Mouse (Mus musculus): ENCODE results near the gene Krt87. TPM values are rescaled to one million over a fixed set of nuclear protein-coding genes. Genes with fewer than 3 reads are reported as not detected.

The Krt87 gene
- polyA plus RNA-seq (2012; rRNA removed) = 0.09 TPM in 1 of 2 replicates, not detected in the other

DNA sequence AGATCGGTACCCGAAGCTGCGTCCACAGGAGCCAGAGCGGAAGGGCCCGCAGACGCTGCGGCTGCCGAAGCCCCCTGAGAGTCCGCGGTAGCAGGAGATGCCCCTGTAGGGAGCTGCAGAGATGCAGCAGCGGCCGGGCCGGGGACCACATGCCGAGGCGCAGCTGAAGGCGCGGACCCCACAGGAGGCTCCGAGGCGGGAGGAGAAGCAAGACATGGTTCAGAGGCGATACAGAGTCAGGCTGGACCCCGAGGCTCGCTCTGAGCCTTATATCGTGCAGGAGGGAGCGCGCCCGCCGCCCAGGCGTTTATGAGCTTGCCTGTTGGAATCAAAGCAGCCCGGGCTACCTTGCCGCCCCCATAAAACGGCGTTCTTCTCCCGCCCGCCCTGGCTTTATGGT, at the start of gene Krt87:
Gene Krt87 (minus strand): TSS at position 250 of the 400 bp plus-strand sequence.
- H3K4me3 ChIP-seq (ENCODE audit: insufficient read depth, low read length) = no peak within 1 kb of the TSS
- TF ChIP-seq POLR2A (IDR thresholded peaks at IDR 0.05; ENCODE audit: extremely low read depth, insufficient read depth, low read length) (no peak), CTCF (IDR thresholded peaks at IDR 0.05; ENCODE audit: extremely low read depth, insufficient read depth, low read length) (no peak)
- no peak within 1 kb of the TSS for H3K27ac ChIP-seq (ENCODE audit: insufficient read depth, low read length)

DNA sequence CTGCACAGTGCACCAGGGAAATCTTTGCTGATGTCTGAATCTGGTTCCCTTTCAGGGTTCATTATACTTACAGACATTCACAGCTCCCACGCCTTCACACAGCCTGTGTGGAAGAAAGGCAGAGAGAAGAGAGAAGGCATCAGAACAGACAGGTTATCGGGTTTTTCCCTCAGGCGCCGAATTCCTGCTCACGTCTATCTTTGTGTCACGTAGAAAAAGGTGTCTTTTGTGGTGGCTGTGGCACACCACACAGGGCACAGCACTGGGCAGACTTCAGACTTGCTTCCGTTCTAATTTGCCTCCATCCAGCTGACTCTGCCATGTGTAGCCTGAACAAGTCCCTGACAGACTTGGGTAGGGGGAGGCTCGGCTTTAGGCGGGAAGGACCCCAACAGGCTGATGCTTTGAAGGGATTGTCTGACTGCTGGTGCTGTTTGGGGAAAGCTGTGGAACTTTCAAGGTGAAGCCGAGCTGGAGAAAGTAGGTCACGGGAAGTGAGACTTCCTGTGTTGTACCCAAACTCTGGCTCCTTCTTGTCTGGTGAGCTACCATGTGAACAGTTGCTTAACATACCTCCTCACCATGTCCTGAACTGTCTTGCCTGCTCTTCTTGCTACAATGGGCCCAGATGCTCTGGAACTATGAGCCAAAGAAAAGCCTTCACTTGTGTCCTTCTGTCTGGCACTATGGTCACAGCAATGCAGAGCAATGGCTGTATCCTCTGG, 47.5 kb upstream of the Krt87 start:
- Histone ChIP-seq H3K4me3 (ENCODE audit: insufficient read depth, low read length) (no peak overlapping the region), H3K27ac (ENCODE audit: insufficient read depth, low read length) (no peak overlapping the region), H3K4me1 (ENCODE audit: control insufficient read depth, insufficient read depth, low read length) (no peaks in the 10 kb centered on the region; the same call in 1 of the 2 replicates)
- TF ChIP-seq POLR2A (IDR thresholded peaks at IDR 0.05; ENCODE audit: extremely low read depth, insufficient read depth, low read length) (no peak), CTCF (IDR thresholded peaks at IDR 0.05; ENCODE audit: extremely low read depth, insufficient read depth, low read length) (no peak)

More for the DNA sequence above, at the start of gene Krt87:
- H3K4me1 ChIP-seq (ENCODE audit: control insufficient read depth, insufficient read depth, low read length) = no peaks in the 10 kb centered on the region; the same call in 1 of the 2 replicates

DNA sequence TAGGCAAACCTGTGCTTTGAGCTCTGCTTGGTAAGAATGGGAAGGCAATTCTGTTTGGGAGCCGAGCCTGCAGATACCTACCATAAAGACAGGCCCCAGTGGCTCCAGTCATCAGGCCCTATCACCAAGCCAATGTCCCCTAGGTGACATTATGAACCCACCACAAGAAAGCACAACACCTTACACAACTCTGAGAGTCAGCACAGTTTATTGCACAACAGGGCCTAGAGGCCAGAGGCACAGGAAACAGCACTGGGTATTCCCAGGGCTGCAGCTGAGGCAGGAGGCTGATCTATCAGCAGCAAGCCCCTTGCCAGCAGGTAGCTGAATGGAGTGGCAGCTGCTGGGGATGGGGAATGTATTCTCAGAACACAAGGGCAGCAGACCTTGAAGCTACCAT, 46.3 kb upstream of the Krt87 start:
- H3K4me3 ChIP-seq (ENCODE audit: insufficient read depth, low read length) = no peak overlapping the region
- TF ChIP-seq CTCF (IDR thresholded peaks at IDR 0.05; ENCODE audit: extremely low read depth, insufficient read depth, low read length) (no peak), POLR2A (IDR thresholded peaks at IDR 0.05; ENCODE audit: extremely low read depth, insufficient read depth, low read length) (no peak)
- no peak overlapping the region for H3K27ac ChIP-seq (ENCODE audit: insufficient read depth, low read length)
- H3K4me1 ChIP-seq (ENCODE audit: control insufficient read depth, insufficient read depth, low read length) = no peaks in the 10 kb centered on the region; the same call in 1 of the 2 replicates

DNA sequence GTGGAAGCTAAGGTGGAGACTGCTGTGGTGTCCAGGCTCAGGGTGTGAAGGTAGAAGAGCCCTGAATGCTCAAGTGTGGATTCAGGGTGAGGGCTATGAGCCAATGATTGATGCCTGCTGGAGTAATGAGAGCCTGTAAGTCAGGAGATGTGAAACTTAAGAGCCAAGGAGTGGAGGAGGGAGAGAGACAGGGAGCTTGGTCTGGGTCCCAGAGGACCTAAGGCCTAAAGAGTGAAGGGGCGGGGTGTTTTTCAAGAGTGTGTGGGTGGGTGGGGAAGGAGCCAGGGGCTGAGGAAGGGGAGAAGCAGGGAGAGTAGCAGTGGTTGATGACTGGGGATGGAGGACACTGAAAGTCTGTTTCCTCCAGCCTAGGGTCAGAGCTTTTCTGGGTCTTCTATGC, 45.0 kb upstream of the Krt87 start:
- no peak overlapping the region for H3K27ac ChIP-seq (ENCODE audit: insufficient read depth, low read length)
- H3K4me1 ChIP-seq (ENCODE audit: control insufficient read depth, insufficient read depth, low read length) = no peaks in the 10 kb centered on the region; the same call in 1 of the 2 replicates
- no peak overlapping the region for H3K4me3 ChIP-seq (ENCODE audit: insufficient read depth, low read length)
- no peak for TF ChIP-seq POLR2A (IDR thresholded peaks at IDR 0.05; ENCODE audit: extremely low read depth, insufficient read depth, low read length)
- TF ChIP-seq CTCF (IDR thresholded peaks at IDR 0.05; ENCODE audit: extremely low read depth, insufficient read depth, low read length) = no peak

DNA sequence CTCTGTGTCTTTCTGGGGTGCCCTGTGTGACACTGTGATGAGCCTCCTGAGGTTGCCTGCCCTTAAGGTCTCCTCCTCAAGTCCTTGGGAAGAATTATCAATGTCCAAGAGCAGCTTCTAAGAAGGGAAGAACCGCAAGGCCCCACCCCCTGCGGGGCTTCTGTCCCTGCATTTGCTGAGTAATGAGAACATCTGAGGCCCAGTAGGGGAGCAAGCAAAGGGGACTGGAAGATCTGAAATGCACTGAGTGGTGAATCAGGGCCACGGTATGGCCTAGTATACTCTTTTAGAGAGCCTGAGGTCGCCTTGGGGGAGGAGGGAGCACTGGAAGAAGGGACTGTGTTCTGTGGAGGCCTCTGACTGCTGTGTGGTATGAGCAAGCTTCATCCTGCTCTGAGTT, 43.5 kb upstream of the Krt87 start:
- Histone ChIP-seq H3K4me3 (ENCODE audit: insufficient read depth, low read length) (no peak overlapping the region), H3K27ac (ENCODE audit: insufficient read depth, low read length) (no peak overlapping the region), H3K4me1 (ENCODE audit: control insufficient read depth, insufficient read depth, low read length) (no peaks in the 10 kb centered on the region; the same call in 1 of the 2 replicates)
- TF ChIP-seq CTCF (IDR thresholded peaks at IDR 0.05; ENCODE audit: extremely low read depth, insufficient read depth, low read length) (no peak), POLR2A (IDR thresholded peaks at IDR 0.05; ENCODE audit: extremely low read depth, insufficient read depth, low read length) (no peak)

DNA sequence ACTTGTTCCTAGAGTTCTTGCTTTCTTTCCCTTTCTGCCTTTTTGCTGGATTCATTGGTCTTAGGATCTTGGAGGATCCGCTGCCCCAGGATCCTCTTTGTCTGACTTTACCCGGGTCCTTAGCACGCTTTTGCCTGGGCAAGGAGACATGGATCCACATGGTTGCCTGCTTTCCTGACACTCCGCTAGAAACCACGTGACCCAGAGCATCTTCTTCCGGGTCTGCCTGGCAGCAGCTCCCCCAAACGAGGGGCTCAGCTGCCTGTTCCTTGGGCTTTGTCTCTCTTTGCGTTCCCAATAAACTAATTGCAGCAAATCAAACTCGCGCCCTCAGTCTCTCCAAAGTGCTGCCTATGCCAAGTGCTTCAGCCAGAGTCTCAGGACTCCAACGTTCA, 41.1 kb upstream of the Krt87 start:
- H3K27ac ChIP-seq (ENCODE audit: insufficient read depth, low read length) = no peak overlapping the region
- no peaks in the 10 kb centered on the region for H3K4me1 ChIP-seq (ENCODE audit: control insufficient read depth, insufficient read depth, low read length)
- TF ChIP-seq POLR2A (IDR thresholded peaks at IDR 0.05; ENCODE audit: extremely low read depth, insufficient read depth, low read length) = no peak
- TF ChIP-seq CTCF (IDR thresholded peaks at IDR 0.05; ENCODE audit: extremely low read depth, insufficient read depth, low read length) = no peak
- H3K4me3 ChIP-seq (ENCODE audit: insufficient read depth, low read length) = no peak overlapping the region; the same call in 1 of the 2 replicates

DNA sequence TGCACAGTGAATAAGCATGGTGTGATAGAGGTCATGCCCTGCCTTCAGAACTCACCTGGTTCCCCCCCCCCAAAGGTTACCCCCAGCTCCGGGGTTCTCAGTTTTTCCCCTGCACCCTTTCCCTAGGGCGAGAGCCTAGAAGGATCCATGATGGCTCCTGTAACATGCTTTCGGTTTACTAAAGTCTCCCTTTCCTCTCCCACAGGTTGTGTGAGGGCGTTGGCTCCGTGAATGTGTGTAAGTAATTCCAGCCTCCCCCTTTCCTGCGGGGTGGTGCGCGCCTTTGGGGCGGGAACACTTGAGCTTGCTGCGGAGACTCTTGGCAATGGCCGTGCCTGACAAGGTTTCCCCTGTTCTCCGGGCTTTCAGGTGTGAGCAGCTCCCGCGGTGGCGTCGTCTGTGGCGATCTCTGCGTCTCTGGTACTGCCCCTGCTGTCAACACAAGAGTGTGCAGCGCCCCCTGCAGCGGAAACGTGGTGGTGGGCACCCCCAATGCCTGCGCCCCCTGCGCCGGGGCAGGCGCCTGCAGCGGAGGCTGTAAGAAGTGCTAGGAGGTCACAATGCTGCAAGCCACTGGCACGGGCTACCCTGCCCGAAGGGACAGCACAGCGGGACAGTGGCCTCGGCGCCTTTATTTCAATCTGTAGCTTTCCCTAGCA, 40.5 kb upstream of the Krt87 start:
- TF ChIP-seq CTCF (IDR thresholded peaks at IDR 0.05; ENCODE audit: extremely low read depth, insufficient read depth, low read length) (peak; percentile 24; the same call in 1 of the 2 replicates), POLR2A (IDR thresholded peaks at IDR 0.05; ENCODE audit: extremely low read depth, insufficient read depth, low read length) (no peak)
- H3K27ac ChIP-seq (ENCODE audit: insufficient read depth, low read length) = no peak overlapping the region
- no peaks in the 10 kb centered on the region for H3K4me1 ChIP-seq (ENCODE audit: control insufficient read depth, insufficient read depth, low read length)

DNA sequence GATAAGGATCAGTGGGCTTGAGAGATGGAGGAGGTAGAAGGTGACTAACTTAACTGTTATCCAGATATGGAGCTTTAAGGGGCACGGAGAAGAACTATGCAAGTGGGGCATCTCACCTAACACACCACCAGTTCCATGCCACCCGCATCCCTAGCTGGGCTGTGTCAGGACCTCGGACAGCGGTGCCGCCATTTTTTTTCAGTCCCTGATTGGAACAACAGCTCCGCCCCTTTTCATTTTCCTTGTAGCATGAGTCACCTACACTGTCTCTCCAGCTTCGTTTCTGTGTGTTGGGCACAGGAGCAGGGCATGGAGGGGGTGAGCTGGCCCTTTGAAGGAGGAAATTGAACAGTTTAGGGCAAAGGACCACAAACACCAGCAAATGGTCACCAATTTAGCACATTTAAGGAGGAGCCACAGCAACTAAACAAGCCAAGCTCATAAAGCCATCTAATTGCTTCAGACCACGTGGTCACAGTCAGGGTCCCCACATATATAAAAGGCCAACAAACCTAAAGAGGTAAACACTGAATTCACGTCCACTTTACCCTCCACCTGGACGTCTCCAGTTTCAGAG, 34.4 kb upstream of the Krt87 start, which contains the start of gene Krt86:
Gene Krt86 (plus strand): TSS at position 527 of the 577 bp plus-strand sequence.
- TF ChIP-seq POLR2A (IDR thresholded peaks at IDR 0.05; ENCODE audit: extremely low read depth, insufficient read depth, low read length) = no peak
- no peak for TF ChIP-seq CTCF (IDR thresholded peaks at IDR 0.05; ENCODE audit: extremely low read depth, insufficient read depth, low read length)
- H3K27ac ChIP-seq (ENCODE audit: insufficient read depth, low read length) = no peak within 1 kb of the TSS
- H3K4me1 ChIP-seq (ENCODE audit: control insufficient read depth, insufficient read depth, low read length) = no peaks in the 10 kb centered on the region
- no peak within 1 kb of the TSS for H3K4me3 ChIP-seq (ENCODE audit: insufficient read depth, low read length)

More for the DNA sequence above, 40.5 kb upstream of the Krt87 start:
- H3K4me3 ChIP-seq (ENCODE audit: insufficient read depth, low read length) = no peak overlapping the region; the same call in 1 of the 2 replicates

DNA sequence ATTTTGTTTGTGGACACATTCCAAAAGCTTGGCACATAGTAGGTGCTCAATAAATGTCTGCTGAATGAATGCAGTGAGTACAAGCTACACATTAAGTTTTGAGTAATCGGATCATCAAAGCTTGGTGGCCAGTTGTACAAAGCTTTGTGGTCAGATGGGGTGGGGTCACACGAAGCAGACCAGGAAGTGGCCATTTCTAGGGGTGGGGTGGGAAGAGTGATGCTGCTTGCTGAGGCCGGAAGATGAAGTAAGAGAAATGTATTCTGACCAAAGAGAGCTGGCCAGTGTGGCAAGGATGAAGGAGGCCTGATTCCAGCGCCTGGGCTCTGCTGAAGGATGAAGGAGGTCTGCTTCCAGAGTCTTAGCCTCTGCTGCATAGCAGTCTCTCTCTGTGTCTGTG, 30.5 kb upstream of the Krt87 start:
- TF ChIP-seq CTCF (IDR thresholded peaks at IDR 0.05; ENCODE audit: extremely low read depth, insufficient read depth, low read length) = no peak
- no peak for TF ChIP-seq POLR2A (IDR thresholded peaks at IDR 0.05; ENCODE audit: extremely low read depth, insufficient read depth, low read length)
- Histone ChIP-seq H3K4me3 (ENCODE audit: insufficient read depth, low read length) (no peak overlapping the region), H3K4me1 (ENCODE audit: control insufficient read depth, insufficient read depth, low read length) (no peaks in the 10 kb centered on the region), H3K27ac (ENCODE audit: insufficient read depth, low read length) (no peak overlapping the region)
